Mouse (Mus musculus) erythroid progenitor cell, adult 5-6 weeks (primary cell): ENCODE data around the gene 1700086D15Rik. TPM values are rescaled to one million over a fixed set of nuclear protein-coding genes. Genes with fewer than 3 reads are reported as not detected.

ENCODE experiments used
- ATAC-seq: replicated peaks from 2 replicates; pipeline ENCODE4 v1.8.0; 2016; ENCODE audit warnings: moderate number of reproducible peaks, mild to moderate bottlenecking, moderate TSS enrichment, inconsistent platforms; ENCODE audit not compliant: poor library complexity, low FRiP score, severe bottlenecking
- total RNA-seq, 2 experiments: library from RNA; stranded (forward) in 1 of 2; stranded (reverse) in 1 of 2; fragments of 150-400 nt in 1 of 2; fragments of 186-747, 209-891 nt in 1 of 2; gene quantifications; 2 replicates each; pipeline versions ENCODE4 v1.2.3 to v1.2.4; 2015 to 2017; ENCODE audit warnings: low replicate concordance in 2 of 2

Gene 1700086D15Rik
- total RNA-seq (2015; ENCODE audit: low replicate concordance): not detected in 2 replicates
- total RNA-seq (2017; ENCODE audit: low replicate concordance): not detected in 2 replicates

DNA sequence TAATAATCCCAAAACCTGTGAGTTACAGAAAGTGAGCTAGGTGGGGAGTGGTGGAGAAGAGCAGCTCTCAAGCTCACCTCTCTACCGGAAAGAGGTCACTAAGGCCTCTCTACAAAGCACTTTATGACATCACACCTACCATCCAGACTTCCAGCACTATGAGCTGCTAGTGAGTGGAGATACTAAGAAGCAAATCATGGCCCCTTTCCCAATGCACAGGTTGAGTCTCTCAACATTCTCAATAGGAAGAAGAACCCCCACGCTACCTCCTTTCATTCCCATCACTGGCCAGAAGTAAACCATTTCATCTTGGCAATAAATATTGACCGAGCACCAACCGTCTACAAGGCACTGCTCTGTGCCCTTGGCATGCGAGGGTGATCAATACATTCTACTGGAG, at the start of gene 1700086D15Rik:
Gene 1700086D15Rik, minus strand, starts transcription at position 101 of the 400 bp plus-strand sequence.
- ATAC-seq: no peak

DNA sequence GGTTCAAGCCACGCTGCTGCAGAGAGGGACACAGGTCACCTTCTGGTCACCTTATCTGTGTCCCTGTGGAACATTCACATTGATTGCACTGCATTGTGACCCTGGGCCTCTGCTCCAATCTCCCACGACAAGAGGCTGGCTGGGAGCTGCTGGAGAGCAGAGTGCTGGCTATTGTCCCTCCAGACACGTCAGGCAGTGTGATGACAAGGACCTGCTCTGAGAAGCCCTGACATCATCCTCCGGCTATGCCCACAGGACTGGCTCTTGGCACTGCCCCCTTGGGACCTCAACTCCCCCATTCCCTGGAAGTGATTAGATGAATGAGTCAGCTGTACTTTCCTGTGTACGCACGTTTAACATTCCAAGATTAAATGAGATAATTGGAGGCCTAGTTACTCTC, 49.8 kb upstream of the 1700086D15Rik start:
- no peak for ATAC-seq

DNA sequence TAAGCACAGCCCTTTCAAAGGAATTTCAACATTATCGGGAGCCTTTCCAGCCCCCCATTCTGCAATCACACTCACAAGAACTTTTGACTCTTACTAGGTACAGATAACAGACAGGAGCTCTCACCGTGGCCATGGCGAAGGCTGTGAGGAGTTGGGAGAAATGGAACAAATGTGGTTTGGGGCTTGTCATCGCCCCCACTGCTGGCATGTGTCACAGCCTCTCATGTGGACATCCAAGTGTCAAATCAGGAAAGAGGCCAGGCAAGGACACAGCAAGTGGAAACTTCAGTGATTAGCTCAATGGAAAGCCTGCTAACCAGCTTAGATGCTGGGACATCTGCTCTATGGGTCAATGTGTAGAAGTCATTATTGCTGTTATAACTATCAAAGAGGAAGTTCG, 45.6 kb upstream of the 1700086D15Rik start:
- no peak for ATAC-seq

DNA sequence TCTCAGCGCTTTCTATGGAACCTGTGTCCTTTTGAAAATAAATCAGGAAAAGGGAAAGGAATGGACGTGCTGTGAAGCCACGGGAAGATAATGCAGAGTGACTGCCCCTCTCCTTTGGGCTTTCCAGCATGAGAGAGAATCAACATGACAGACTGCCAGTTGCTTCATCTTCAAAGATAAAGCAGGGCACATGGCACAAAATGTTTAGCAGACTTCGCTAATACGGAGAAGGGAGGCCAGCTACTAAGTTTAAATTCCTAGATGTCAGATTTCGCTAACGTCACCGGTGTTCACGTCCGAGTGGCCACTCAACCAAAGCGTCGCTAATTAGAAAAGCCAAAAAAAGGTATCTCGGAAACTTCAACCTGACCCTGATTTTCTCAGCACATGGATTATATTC, 45.0 kb upstream of the 1700086D15Rik start:
- no peak for ATAC-seq

DNA sequence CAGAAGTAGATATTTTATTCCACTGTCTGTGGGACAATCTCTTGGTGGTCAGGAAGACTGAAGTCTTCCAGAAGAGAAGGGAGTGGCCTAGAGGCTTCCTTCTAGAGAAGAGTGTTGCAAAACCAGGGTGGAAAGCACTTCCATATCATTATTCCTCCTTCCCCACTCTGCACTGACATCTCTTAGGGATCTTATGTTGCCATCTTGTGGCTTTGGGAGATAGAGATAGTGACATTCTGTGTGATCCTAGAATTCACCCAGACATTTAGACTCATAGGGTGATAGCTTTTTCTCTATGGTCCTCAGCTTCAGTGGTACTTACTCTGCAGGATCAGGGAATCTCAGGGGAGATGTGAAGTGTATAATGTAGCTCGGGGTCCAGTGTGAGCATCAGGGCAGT, 43.3 kb upstream of the 1700086D15Rik start:
- no peak for ATAC-seq

DNA sequence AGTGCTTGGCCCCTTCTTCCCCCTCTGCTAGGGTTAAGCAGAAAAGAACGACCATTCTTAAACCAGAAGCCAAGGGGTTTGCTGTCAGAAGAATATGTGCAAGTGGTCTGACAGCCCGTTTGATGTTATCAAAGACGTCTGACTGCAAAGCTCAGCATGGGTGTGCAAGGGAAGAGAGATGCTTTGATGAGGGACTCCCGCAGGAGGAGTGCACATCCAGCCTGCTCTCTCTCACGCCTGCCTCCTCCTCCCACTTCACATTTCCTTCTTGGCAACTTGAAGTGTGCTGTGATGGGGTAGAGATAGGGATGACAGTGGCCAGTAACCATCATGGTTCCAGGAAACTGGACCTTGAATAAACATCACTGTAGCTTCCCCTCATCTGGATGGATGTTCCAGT, 42.5 kb upstream of the 1700086D15Rik start:
- ATAC-seq: no peak

DNA sequence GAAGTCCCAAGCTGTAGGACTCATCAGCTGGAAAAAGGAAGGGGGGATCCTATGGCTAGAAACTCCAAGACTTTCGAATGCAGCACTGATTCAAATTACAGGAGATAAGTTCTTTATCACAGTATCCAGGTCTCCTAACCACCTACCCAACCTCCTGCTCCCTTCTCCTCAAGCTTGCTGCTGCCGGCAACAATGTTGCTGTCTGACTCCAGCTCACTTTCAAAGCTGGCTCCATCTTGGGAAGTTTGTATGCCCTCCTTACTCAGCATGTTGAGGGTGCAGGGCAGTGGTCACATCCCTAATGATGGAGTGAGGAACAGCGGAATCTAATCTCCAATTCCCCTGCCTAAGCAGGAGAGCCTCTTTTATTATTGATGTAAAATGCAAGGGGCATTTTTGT, 38.3 kb upstream of the 1700086D15Rik start:
- no peak for ATAC-seq

DNA sequence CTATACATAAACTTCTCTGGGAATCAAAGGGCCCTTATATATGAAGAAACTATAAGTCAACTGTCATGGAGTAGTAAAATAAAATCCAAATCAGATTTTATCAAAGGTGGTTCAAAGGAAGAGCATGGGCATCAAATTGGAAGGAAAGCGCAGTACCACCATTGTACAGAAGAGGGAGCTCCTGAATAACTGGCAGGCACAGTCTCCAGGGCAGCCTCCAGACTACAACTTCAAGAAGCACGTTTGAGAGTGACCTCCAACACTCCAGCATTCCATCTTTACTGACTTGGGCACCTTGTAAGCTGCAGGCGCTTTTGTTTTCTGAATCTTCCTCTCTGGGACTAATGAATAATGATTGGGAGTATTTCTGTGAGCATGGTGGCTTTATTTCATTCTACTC, 37.6 kb upstream of the 1700086D15Rik start:
- no peak for ATAC-seq

DNA sequence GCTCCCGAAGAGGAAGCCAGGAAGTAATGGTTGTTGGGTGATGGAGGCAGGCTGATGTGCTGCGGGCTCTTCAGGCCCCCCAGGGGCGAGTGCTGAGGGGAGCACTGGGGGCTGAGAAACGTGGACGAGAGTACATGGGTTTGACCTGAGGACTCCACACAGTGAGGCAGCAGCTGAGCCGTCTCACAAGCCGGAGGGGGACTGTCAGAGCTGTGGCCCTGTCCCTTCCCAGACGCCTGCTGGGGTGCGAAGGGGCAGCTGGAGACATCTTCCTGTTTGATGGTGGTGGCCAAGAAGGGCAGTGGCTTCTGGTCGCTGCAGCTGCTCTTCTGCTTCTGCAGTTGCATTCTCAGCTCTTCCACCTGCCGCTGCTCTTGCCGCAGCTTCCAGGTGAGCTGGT, 27.3 kb upstream of the 1700086D15Rik start:
- no peak for ATAC-seq

DNA sequence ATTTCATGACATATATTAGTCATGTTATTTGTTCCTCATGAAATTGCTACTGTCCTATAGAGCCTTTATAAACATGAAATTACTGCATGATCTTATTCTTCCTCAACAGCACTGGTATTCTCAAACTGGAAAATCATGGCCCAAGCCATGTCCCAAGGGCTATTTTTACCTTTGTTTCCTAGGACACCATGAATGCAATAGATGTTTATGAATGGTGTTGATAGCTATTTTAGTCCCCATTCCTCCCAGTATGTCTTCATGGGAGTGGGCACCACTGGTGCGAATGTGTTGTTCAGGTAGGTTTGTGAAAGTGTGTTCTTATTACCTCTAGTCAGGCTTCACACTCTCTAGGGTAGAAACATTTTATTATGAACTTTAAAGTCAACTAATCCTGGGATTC, 25.4 kb upstream of the 1700086D15Rik start:
- ATAC-seq: no peak

DNA sequence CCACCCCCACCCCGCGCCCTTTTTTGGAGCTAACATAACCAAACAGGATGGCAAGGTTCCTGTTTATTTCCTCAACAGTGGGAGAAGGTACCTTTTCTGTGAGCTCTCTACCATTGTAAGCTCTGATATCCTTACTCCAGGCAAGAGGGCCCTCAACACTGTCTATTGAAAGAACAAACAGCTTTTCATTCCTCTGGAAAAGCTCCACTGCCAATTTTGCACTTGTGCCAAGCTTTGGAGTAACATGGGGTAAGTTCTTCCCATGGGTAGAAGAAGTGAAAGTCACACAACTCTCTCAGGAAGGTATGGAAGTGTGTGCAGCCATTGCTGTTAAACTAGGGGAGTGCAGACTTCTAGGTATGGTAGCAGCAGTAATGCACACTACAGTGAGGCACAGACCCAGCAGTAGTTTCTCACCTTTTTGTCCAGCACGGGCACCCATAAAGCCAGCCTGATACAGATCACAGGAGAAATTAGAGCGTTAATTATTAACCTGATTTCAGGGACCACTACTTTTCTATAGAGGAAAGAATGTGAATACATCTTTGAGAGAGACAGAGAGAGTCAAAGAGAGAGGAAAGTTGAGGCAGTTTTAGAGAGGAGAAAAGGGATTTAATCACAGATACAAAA, 10.5 kb upstream of the 1700086D15Rik start:
- ATAC-seq: no peak

DNA sequence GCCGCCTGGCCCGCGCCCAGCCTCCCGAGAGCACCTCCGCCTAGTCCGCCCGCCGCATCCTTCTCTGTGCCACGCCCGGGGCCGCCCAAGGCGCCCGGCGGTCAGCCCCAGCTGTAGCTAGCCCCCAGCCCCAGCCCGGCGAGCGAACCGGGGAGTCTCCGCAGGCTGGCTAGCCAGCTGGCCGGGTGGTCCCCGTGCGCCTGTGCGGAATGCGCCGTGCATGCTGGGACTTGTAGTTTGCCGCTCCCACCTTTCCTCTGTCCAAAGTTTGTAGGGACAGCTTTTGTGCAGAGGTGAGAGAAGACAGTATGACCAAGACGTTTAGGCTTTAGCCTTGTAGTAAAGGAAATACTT, 3.1 kb upstream of the 1700086D15Rik start, which contains the start of gene Arhgap44:
Gene Arhgap44, minus strand, starts transcription at position 195 of the 354 bp plus-strand sequence.
- ATAC-seq: no peak

DNA sequence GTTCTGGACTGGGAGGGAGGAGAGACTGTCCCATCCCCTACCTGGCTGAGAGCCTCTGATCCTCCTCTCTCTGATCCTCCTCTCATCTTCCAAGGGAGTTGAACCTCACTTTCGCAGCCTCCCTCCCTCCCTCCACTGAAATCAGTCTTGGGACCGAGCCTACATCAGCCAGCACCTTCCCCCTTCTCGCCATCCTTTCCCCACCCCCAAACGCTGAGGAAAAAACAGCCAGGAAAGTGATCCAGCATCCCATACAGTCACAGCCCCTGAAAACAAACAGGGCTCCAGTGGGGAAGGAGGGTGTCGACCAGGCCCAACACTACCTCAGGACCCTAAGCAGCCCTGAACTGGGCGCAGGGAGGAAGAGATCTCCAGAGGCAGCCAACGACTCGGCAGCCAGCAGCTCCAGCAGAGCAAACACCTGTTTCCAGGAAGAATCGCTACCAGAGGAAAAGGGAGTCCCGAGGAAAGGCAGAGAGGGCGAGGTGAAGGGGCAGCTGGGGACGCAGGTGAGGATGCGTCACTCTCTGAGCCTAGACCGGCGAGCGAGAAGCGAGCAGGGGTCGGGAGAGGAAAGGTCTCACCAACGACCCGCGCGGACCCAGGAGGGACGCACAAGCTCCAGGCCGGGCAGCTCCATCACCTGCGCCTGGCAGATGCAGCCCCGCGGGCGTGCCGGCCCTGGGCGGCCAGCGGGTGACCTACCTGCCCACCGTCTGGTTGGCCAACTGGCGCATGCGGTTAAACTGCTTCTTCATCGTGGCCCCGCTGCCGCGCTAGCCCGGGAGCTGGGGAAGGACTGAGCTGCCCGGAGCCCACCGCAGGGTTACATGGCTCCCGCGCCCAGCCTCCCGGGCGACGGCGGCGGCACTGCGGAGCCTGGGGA, 2.4 kb upstream of the 1700086D15Rik start:
- ATAC-seq: no peak

DNA sequence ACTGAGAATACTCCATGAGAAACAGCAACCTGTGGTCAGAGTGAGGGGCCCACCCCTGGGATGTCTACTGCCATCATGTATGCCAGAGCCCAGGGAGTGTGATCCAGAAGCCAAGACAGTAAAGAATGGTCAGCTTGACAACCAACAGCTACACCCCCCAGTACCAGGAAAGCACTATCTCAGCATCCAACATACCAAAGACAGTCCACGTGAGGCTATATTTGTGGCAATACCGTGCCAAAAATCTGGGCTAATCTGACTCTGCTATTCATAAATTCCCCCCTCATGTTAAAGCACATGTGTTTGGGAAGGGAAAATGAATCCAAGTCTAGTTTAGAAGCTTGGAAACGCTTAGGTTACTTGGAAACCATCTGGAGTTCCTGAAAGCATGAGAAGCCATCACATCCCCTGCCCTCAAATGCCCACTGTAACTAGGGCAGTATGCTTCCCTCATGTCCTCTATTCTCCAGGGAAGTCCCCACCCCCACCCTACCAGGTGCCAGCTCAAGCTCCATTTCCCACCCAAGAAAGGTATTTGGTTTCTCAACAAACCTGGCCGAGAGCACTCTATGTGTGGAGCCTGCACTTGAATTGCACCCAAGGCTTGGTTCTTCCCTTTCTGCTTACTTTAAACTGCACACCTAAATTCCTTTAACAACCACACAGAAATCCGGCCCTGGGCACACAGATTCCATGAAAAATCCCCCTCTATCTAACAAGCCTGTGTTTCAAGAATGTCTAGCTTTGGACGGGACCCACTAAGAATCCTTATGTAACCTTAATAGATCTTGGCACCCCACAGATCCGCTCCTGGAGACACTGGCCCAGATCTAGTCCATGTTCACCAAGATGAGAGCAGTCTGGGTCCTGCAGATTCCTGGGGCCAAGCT, 1.5 kb upstream of the 1700086D15Rik start:
- no peak for ATAC-seq

DNA sequence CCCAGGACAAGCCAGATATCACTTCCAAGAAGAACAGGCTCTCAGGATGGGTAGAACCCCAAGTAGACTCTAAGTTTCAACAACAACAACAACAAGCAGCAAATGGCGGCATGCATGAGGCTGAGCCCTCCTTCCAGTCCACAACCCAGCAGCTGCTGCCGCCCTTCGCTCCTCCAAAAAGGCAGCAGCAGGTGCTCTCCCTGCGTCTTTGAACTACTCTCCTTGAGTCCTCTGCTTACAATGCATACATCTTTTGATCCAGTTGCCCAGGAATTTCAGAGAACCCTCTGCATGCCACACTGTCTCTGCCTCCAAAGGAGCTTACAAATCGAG, 1.1 kb downstream of the 1700086D15Rik start:
- ATAC-seq: no peak

DNA sequence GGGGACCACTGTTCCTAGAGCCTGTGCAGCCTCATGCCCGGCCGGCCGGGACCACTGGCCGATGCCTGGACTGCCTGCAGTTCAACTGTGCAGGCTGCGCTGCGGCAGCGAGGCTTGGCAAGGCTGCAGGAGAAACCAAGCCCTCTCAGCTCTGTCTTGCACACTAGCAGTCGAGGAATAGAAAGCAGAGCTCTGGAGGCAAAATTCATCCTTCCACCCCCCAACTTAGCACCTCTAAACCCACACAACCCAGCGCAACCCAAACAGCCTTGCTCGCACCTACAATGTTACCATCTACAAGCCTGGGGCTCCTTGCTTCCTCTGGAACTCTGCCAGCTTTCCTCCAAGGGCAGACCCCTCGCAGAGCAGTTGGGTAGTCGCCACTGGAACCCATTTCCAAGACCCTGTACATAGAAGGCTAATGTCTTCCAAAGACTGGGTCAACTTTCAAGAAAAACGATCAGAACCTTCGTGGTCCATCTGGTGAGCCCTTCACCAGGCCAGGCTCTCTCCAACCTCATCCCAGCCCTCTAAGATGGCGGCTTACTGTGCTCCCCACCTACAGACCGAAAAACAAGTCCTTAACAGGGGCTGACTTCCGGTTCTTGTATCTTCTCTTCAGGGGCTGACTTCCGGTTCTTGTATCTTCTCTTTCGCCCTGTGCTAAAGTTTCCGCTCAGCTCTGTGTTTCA, 1.6 kb downstream of the 1700086D15Rik start:
- no peak for ATAC-seq

DNA sequence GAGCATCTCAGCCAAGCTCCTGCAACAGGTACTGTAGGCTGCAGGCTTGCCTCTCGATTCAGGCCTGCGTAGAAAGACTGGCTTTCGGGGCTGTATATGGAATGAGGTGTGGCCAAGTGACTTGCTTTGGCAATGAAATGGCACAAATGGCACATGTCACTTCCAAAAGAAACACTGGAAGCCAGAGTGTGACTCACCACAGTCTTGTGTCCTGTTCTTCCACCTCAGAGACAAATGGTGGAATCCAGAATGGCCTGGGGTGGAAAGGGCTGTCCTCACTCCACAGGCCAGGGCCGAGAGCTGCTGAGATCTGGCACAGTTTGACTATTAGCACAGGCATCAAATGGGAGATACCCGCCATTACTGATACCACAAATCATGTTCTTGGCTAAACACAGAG, 6.7 kb downstream of the 1700086D15Rik start:
- no peak for ATAC-seq

DNA sequence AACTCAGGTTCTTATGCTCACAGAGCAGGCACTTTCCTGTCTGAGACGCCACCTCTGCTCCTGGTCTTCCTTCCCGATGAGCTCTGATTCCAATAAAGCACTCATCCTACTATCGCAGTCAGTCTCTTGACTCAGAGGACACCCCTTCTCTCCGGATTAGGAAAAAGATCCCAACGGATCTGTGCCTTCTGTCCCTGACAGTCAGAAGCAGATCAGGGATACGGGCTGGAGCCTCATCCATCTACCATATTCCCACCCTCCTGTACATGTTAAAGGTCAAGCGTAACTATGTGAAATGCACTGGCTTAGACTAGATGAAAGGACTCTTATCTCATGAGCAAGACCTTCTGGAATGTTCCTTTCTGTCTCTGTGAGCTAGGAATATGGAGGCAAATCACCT, 11.2 kb downstream of the 1700086D15Rik start:
- ATAC-seq: no peak

DNA sequence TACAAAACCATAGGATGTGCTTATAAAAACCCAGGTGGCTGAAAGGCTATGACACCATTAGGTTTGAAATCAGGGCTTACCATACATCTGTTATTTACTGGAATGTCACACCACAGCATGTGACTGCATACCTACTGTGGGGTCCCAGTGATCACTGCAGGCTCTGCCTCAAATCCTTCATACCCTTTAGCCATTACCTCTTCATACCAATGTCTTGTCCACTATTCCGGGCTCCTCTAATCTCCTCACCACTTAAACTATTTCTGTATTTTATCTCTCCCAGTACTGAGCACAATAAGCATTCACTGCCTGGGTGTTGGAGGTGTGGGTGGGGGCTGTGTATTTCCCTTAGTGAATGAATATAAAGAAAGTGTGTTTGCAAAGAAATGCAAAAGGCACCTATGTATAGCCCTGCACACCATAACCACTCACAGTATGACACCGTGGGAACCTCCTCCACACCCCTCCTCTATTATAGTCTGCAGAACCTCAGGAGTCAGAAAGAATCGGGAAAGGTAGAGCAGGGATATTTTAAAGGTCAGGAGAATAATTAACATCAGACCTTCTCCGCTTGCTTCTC, 16.8 kb downstream of the 1700086D15Rik start:
- ATAC-seq: no peak
